Mouse (Mus musculus): ENCODE measurements around the gene Smarcad1. TPM values are rescaled to one million over a fixed set of nuclear protein-coding genes. Genes with fewer than 3 reads are reported as not detected.

Smarcad1 gene
- polyA plus RNA-seq, 1 experiment from 2014 or later: 48.0 TPM

DNA sequence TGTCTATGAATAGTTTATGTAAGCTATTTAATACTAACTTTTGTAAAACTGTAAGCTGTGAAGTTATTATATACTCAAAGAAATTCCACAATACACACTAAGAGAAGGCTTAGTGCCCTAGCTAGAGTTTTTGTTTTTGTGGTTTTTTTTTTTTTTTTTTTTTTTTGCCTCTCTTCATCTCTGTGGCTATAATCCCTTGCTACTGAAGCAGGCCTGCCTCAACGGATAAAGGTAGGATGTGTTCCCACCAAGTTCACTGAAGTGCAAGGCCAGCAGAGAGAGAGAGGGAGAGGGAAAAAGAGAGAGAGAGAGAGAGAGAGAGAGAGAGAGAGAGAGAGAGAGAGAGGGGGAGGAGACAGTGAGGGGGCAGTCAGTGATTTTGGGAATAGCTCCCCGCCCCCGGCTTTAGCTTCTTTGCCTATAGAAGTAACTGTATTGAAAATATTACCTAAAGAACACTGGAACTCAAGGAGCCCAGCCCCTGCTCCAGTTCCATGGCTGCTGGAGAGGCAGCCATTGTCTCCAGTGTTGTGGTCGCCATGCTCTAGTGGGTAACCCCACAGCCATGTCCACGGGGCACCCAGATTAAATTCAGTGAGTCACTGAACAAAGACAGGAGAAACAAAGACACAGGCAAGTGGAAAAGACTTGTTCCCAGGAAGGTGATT lies 97.8 kb downstream of the Smarcad1 start:
- no peaks in the 10 kb centered on the region for H3K27me3 ChIP-seq (ENCODE audit: insufficient read depth, low read length)
- 0 out of 2 replicates have a peak overlapping the region, but pooled peaks have one; percentile 17 for H3K27ac ChIP-seq (ENCODE audit: low read length)
- H3K4me3 ChIP-seq (ENCODE audit: low read length): no peak overlapping the region
- H3K9me3 ChIP-seq (ENCODE audit: low read length): no peaks in the 10 kb centered on the region
- H3K9ac ChIP-seq (replicated peaks; ENCODE audit: low read length): no peak overlapping the region
- ATAC-seq (ENCODE audit: low FRiP score, low TSS enrichment): peak; percentile 89
- 0 out of 2 replicates have a peak overlapping the region, but pooled peaks have one; percentile 4 for H3K4me2 ChIP-seq (replicated peaks; ENCODE audit: low read depth, low read length)
- no peaks in the 10 kb centered on the region for H3K36me3 ChIP-seq (ENCODE audit: insufficient read depth, low read length)
- 42% methylated on average over 5 of the region's 5 CpGs for WGBS
- peaks cover 19% of the 10 kb centered on the region; the same call in 1 of the 2 replicates for H3K4me1 ChIP-seq (ENCODE audit: insufficient read depth, low read length)

- Histone ChIP-seq H3K36me3 (ENCODE audit: insufficient read depth, low read length) (no peaks in the 10 kb centered on the region), H3K4me2 (replicated peaks; ENCODE audit: low read depth, low read length) (0 out of 2 replicates have a peak overlapping the region, but pooled peaks have one; percentile 4), H3K27me3 (ENCODE audit: insufficient read depth, low read length) (no peaks in the 10 kb centered on the region), H3K4me3 (ENCODE audit: low read length) (no peak overlapping the region), H3K27ac (ENCODE audit: low read length) (0 out of 2 replicates have a peak overlapping the region, but pooled peaks have one; percentile 17), H3K4me1 (ENCODE audit: insufficient read depth, low read length) (peaks cover 19% of the 10 kb centered on the region; the same call in 1 of the 2 replicates), H3K9ac (replicated peaks; ENCODE audit: low read length) (no peak overlapping the region), H3K9me3 (ENCODE audit: low read length) (no peaks in the 10 kb centered on the region)
- WGBS: 20% methylated on average over 6 of the region's 6 CpGs
- ATAC-seq (ENCODE audit: low FRiP score, low TSS enrichment): peak; percentile 79
Observed at GRCm38 (mm10) chr6:65140750-65141243, 98.4 kb downstream of the Smarcad1 start.

GRCm38 (mm10) chr6:65142316-65142715 lies 99.9 kb downstream of the Smarcad1 start:
- Histone ChIP-seq H3K9me3 (ENCODE audit: low read length) (no peaks in the 10 kb centered on the region), H3K36me3 (ENCODE audit: insufficient read depth, low read length) (no peaks in the 10 kb centered on the region), H3K9ac (replicated peaks; ENCODE audit: low read length) (no peak overlapping the region), H3K27me3 (ENCODE audit: insufficient read depth, low read length) (no peaks in the 10 kb centered on the region), H3K4me3 (ENCODE audit: low read length) (no peak overlapping the region), H3K4me2 (replicated peaks; ENCODE audit: low read depth, low read length) (no peak overlapping the region), H3K4me1 (ENCODE audit: insufficient read depth, low read length) (peaks cover 19% of the 10 kb centered on the region; the same call in 1 of the 2 replicates), H3K27ac (ENCODE audit: low read length) (no peak overlapping the region)
- 87% methylated on average over 1 of the region's 1 CpGs for WGBS
- ATAC-seq (ENCODE audit: low FRiP score, low TSS enrichment): no peak

DNA sequence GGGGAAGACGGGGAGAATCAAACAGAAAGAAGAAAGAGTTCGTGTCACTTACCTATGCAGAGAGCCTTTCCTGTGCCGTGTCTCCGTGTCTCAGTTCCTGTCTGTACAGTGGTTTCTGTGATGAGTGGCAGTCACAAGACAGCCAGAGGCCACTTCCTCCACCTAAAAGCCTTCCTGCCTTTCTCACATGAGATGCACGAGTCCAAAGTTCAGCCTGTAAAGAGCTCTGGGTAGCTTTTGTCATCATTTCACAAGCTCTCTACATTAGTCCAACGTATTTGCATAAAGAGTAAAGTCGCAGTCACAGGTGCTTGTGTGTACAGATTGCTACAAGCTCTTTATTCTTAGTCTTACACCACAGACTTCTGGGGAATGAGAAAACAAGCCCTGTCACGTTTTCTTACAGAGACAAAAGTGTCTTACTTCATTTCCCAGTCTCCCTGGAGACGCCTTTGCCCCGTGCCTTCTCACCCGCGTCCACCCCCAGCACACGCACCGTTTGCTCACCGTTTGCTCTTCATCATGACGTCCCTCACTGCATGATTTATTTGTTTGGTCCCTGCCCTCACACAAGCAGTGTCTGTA lies 102.3 kb downstream of the Smarcad1 start, which contains the start of gene Hpgds:
Gene Hpgds, minus strand, starts transcription at position 288 of the 585 bp plus-strand sequence.
- H3K4me1 ChIP-seq (ENCODE audit: insufficient read depth, low read length): peaks cover 19% of the 10 kb centered on the region; the same call in 1 of the 2 replicates
- no peaks in the 10 kb centered on the region for H3K36me3 ChIP-seq (ENCODE audit: insufficient read depth, low read length)
- H3K9me3 ChIP-seq (ENCODE audit: low read length): no peaks in the 10 kb centered on the region
- no peak within 1 kb of the TSS for H3K4me3 ChIP-seq (ENCODE audit: low read length)
- no peaks in the 10 kb centered on the region for H3K27me3 ChIP-seq (ENCODE audit: insufficient read depth, low read length)
- peak within 1 kb of the TSS; percentile 17; the same call in 1 of the 2 replicates for H3K27ac ChIP-seq (ENCODE audit: low read length)
- H3K4me2 ChIP-seq (replicated peaks; ENCODE audit: low read depth, low read length): peak within 1 kb of the TSS; percentile 9
- 15% methylated on average over 16 of the region's 16 CpGs for WGBS
- no peak within 1 kb of the TSS; the same call in 1 of the 2 replicates for H3K9ac ChIP-seq (replicated peaks; ENCODE audit: low read length)
- peak; percentile 66; the same call in 1 of the 2 replicates for ATAC-seq (ENCODE audit: low FRiP score, low TSS enrichment)

DNA sequence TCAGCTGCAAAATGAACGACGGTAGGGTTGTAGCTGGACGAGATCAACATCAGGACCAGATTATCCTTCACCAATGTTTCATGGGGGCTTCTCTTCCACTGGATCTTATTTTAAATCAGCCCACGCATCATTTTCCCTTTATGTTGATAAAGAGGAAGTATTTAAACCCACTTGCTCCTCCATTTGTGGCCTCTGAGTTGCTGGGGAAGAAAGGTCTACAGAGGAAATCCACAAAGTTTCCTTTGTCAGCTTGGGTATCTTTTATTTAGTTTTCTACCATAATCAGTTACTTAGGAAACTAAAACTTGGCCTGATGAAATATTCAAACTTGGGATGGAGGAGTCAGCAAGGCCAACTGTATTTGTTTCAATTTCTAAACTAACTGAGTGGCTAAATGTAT lies 104.0 kb downstream of the Smarcad1 start:
- WGBS: 90% methylated on average over 4 of the region's 4 CpGs
- no peak overlapping the region for H3K4me2 ChIP-seq (replicated peaks; ENCODE audit: low read depth, low read length)

DNA sequence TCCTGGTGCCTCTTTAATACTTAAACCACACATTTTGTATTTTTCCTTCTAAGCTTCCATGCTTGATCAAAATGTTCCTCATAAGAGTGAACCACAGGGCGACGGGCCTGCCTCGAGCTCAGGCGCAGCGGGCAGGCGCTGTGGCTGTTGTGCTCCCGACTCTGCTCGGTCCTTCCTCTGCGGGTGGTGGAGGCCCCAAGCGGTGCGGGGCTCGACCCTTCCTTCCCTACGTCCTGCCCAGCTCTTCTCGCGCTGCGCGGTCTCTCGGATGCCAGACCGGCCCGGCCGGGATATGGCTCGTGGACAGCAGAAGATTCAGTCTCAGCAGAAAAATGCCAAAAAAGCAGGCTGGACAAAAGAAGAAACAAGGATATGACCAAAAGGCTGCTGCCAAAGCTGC lies 108.3 kb downstream of the Smarcad1 start:
- H3K27ac ChIP-seq (ENCODE audit: low read length): no peak overlapping the region
- WGBS: 13% methylated on average over 22 of the region's 22 CpGs
- H3K9me3 ChIP-seq (ENCODE audit: low read length): no peaks in the 10 kb centered on the region
- peak overlapping the region; percentile 30 for H3K4me3 ChIP-seq (ENCODE audit: low read length)
- peak overlapping the region; percentile 52 for H3K4me2 ChIP-seq (replicated peaks; ENCODE audit: low read depth, low read length)
- no peaks in the 10 kb centered on the region for H3K36me3 ChIP-seq (ENCODE audit: insufficient read depth, low read length)
- H3K27me3 ChIP-seq (ENCODE audit: insufficient read depth, low read length): no peaks in the 10 kb centered on the region
- peak; percentile 78 for ATAC-seq (ENCODE audit: low FRiP score, low TSS enrichment)
- H3K4me1 ChIP-seq (ENCODE audit: insufficient read depth, low read length): no peaks in the 10 kb centered on the region
- H3K9ac ChIP-seq (replicated peaks; ENCODE audit: low read length): peak overlapping the region; percentile 54; the same call in 1 of the 2 replicates

More for the DNA sequence above, 104.0 kb downstream of the Smarcad1 start:
- Histone ChIP-seq H3K36me3 (ENCODE audit: insufficient read depth, low read length) (no peaks in the 10 kb centered on the region), H3K9ac (replicated peaks; ENCODE audit: low read length) (no peak overlapping the region), H3K9me3 (ENCODE audit: low read length) (no peaks in the 10 kb centered on the region), H3K27ac (ENCODE audit: low read length) (no peak overlapping the region), H3K4me3 (ENCODE audit: low read length) (no peak overlapping the region), H3K4me1 (ENCODE audit: insufficient read depth, low read length) (peaks cover 13% of the 10 kb centered on the region; the same call in 1 of the 2 replicates), H3K27me3 (ENCODE audit: insufficient read depth, low read length) (no peaks in the 10 kb centered on the region)
- ATAC-seq (ENCODE audit: low FRiP score, low TSS enrichment): no peak

- H3K4me1 ChIP-seq (ENCODE audit: insufficient read depth, low read length): no peaks in the 10 kb centered on the region
- no peak overlapping the region for H3K9ac ChIP-seq (replicated peaks; ENCODE audit: low read length)
- H3K27ac ChIP-seq (ENCODE audit: low read length): no peak overlapping the region
- no peak overlapping the region for H3K4me3 ChIP-seq (ENCODE audit: low read length)
- no peak for ATAC-seq (ENCODE audit: low FRiP score, low TSS enrichment)
- no peaks in the 10 kb centered on the region for H3K9me3 ChIP-seq (ENCODE audit: low read length)
- 65% methylated on average over 3 of the region's 3 CpGs for whole genome bisulfite sequencing
- no peaks in the 10 kb centered on the region for H3K27me3 ChIP-seq (ENCODE audit: insufficient read depth, low read length)
- H3K4me2 ChIP-seq (replicated peaks; ENCODE audit: low read depth, low read length): no peak overlapping the region
- no peaks in the 10 kb centered on the region for H3K36me3 ChIP-seq (ENCODE audit: insufficient read depth, low read length)
Observed at GRCm38 (mm10) chr6:65153570-65153969, 111.2 kb downstream of the Smarcad1 start.

DNA sequence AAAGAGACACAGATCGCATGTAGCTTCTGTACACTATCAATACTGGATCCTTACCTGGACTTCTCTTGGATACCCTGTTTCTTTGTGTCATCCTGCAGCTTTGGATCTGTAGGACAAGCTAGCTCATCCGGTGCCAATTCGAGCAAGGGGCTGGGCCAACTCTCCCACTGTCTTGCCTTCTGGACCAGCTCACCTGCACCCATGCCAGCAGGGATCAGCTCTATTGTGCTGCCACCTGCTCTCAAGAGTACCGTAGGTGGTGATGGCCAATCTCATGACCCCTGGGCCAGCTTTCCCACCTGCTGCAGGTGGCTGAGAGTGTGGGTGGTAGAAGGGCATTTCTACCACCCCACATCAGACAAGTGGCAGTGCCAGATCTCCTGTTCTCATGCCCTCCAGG lies 114.7 kb downstream of the Smarcad1 start:
- H3K27ac ChIP-seq (ENCODE audit: low read length): no peak overlapping the region
- H3K9ac ChIP-seq (replicated peaks; ENCODE audit: low read length): no peak overlapping the region
- no peaks in the 10 kb centered on the region for H3K27me3 ChIP-seq (ENCODE audit: insufficient read depth, low read length)
- no peaks in the 10 kb centered on the region for H3K4me1 ChIP-seq (ENCODE audit: insufficient read depth, low read length)
- H3K4me2 ChIP-seq (replicated peaks; ENCODE audit: low read depth, low read length): no peak overlapping the region
- H3K9me3 ChIP-seq (ENCODE audit: low read length): no peaks in the 10 kb centered on the region
- 86% methylated on average over 4 of the region's 4 CpGs for WGBS
- no peak overlapping the region for H3K4me3 ChIP-seq (ENCODE audit: low read length)
- H3K36me3 ChIP-seq (ENCODE audit: insufficient read depth, low read length): no peaks in the 10 kb centered on the region
- no peak for ATAC-seq (ENCODE audit: low FRiP score, low TSS enrichment)

DNA sequence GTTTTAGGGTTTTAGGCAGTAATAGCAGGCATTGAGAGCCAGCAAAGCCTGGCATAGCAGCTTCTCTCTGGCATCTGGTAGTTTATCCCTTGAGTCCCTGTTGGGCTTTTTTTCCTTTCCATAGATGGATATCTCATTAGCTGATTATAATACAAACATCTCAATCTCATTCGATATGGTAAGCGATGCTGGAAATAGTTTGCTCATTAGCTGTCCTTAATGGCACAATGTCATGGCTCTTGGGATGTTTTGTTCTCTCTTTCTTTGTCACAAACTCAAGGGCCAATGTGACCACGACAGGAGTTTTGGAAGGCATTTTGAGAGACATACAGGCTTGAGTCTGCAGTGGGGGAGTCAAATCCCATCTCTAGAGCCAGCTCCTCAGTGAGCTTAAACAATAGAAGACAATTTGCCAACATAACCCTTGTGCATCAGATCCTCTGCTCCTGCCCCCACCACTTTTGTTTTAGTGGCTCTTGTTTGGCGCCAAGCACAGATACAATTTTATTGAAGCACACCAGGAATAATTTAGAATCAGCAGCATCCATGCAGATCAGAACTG lies 117.1 kb downstream of the Smarcad1 start:
- H3K27me3 ChIP-seq (ENCODE audit: insufficient read depth, low read length): no peaks in the 10 kb centered on the region
- no peaks in the 10 kb centered on the region for H3K9me3 ChIP-seq (ENCODE audit: low read length)
- H3K4me3 ChIP-seq (ENCODE audit: low read length): no peak overlapping the region
- no peak for ATAC-seq (ENCODE audit: low FRiP score, low TSS enrichment)
- WGBS: 81% methylated on average over 4 of the region's 4 CpGs
- H3K9ac ChIP-seq (replicated peaks; ENCODE audit: low read length): no peak overlapping the region
- H3K4me2 ChIP-seq (replicated peaks; ENCODE audit: low read depth, low read length): no peak overlapping the region
- H3K27ac ChIP-seq (ENCODE audit: low read length): no peak overlapping the region
- H3K36me3 ChIP-seq (ENCODE audit: insufficient read depth, low read length): no peaks in the 10 kb centered on the region
- H3K4me1 ChIP-seq (ENCODE audit: insufficient read depth, low read length): no peaks in the 10 kb centered on the region

Data from kidney, embryonic 16.5 days (tissue).